Mouse (Mus musculus): ENCODE results near the gene Atp8b4.

- TF ChIP-seq CTCF (IDR thresholded peaks at IDR 0.05; ENCODE audit: borderline replicate concordance, insufficient read depth, low read length) (no peak), POLR2A (IDR thresholded peaks at IDR 0.05; ENCODE audit: low read depth, low read length) (no peak)
Measured at GRCm38 (mm10) chr2:126323206-126323605, 177.3 kb downstream of the Atp8b4 start.

Measured in embryonic fibroblast, embryonic 13.5 days (primary cell).